Mouse (Mus musculus) neutrophil, adult 5-6 weeks (primary cell): ENCODE data around the gene Cxcr6. TPM values are rescaled to one million over a fixed set of nuclear protein-coding genes. Genes with fewer than 3 reads are reported as not detected.

Experiments
- ATAC-seq: fragments of 151-379, 151-347 bp; 2 replicates; pipeline ENCODE4 v1.8.0; 2017; ENCODE audit warnings: mild to moderate bottlenecking, moderate TSS enrichment; ENCODE audit not compliant: insufficient number of reproducible peaks, poor library complexity, low FRiP score, severe bottlenecking; ENCODE audit errors: extremely low read depth
- total RNA-seq: library from RNA; stranded (forward); fragments of 200-1000 nt; gene quantifications from 2 replicates; pipeline ENCODE4 v1.2.3, GENCODE M21; 2017

Gene Cxcr6
- total RNA-seq, 1 experiment from 2014 or later = 5.1 TPM

- ATAC-seq = no peak
These were observed 8.5 kb downstream of the Cxcr6 start for GRCm38 (mm10) chr9:123814821-123815220.

DNA sequence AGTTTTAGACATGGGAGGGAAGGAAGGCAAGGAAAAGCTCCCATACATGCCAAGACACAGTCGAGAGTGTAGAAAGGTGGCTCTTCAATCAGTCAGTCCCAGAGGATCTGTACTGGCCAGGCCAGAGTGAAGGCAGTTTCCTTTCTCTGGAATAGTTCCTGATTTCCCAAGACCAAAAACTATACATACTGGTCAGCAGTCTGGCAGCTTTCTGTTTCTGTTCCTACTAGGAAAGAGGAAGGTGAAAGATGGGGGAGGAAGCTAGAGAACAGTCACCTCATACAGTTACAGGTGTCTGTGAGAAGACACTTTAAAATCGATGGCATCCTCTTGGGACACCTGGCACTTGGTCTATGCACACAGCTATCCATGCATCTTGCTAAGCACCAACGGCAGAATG lies 9.2 kb downstream of the Cxcr6 start:
- ATAC-seq = 0 out of 2 replicates have a peak, but pooled peaks have one; percentile 25

DNA sequence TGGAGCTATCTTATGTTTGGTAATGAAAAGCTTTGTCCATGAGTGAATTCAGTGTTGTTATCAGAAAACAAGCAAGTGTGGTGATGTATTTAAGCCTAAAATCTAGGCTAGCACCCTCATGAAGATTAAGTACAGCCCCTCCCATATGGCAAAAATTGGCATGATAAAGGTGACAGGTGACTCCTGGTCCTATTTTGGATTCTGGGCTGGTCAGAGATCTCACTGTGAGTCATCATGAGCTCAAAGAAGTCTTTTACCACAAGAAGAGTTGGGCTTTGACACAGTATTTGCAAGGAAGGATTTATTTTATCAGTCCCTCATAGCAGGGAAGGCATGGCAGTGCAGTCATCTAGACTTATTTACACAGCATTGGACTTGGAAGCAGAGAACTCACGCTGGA lies 9.7 kb downstream of the Cxcr6 start:
- no peak for ATAC-seq

DNA sequence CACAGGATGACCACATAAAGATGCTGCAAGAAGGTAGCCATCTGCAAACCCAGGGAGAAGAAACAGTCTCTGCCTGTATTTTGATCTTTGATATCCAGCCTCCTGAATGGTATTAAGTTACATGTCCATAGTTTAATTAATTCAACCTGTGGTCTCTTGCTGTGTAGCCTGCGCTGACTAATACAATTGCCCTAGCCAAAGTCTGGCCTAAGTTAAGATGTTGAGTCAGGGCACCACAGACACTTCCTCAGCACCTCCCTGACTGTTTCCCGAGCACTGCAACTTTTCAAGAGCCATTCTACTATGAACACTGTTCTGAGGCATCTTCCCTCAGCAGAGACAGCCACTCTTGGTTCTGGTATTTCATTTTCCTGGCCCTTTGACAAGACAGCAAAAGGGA lies 12.3 kb downstream of the Cxcr6 start:
- ATAC-seq = no peak

- ATAC-seq = no peak
These were observed 20.4 kb downstream of the Cxcr6 start for GRCm38 (mm10) chr9:123826631-123827030.

DNA sequence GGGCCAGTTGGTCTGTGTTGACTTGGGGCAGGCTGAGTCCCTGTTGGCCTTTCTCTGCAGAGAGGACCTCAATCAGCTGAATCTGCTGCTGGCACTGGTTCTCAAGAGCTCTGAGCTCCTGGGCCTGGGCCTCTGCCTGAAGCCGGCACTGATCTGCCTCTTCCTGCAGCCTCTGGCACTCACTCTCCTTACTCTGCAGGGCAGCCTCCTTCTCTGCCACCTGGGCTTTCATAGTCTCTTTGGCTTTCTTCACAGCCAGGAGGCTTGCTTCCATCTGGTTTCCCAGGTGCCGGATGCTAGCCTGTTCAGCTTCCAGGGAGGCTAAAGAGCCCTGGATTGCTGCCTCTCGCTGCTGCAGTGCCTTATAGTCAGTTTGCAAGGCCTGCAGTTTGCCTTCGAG lies 22.6 kb downstream of the Cxcr6 start:
- ATAC-seq = no peak

- ATAC-seq = no peak
These were observed 29.6 kb downstream of the Cxcr6 start for GRCm38 (mm10) chr9:123835851-123836250.

DNA sequence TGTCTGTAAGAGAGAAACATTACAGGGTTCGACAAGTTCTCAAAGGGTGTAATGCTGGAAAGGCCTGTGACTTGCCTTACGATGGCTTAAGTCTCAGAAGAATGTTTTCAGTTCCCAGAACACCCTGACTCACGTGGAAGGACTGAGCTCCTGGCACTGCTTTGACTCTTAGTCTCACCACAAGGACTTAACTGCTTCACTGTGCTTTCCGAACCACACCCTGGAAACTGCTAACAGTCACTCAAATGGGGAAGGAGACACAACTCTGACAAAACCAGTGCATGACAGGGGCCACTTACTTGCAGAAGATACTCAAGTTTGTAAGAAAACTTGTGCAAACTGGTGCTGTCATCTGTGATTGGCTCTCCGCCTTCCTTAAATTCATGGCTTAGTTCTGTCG lies 34.0 kb downstream of the Cxcr6 start:
- no peak for ATAC-seq

- no peak for ATAC-seq
These were observed 38.2 kb downstream of the Cxcr6 start for GRCm38 (mm10) chr9:123844468-123844867.

GRCm38 (mm10) chr9:123845120-123845519 lies 38.8 kb downstream of the Cxcr6 start:
- peak; percentile 33; the same call in 1 of the 2 replicates for ATAC-seq

DNA sequence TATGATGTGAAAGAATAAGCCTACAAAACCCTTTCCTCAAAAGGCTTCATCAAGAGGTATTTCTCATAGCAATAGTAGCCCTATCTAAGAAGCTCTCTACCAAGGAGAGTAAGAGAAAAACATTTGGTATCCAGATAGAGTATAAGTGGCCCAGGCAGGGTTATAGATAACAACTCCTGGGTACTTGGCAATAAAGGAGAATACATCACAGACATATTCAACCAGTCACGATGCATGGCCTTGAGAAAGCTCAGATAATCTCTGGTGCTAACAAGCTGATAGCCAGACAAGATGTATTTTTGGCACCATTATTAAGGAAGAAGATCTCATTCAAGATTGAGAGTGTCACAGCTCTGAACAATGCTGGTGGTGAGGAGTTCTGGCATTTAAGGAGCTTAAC lies 40.2 kb downstream of the Cxcr6 start:
- no peak for ATAC-seq

- no peak for ATAC-seq
These were observed 43.9 kb downstream of the Cxcr6 start for GRCm38 (mm10) chr9:123849976-123850695.

DNA sequence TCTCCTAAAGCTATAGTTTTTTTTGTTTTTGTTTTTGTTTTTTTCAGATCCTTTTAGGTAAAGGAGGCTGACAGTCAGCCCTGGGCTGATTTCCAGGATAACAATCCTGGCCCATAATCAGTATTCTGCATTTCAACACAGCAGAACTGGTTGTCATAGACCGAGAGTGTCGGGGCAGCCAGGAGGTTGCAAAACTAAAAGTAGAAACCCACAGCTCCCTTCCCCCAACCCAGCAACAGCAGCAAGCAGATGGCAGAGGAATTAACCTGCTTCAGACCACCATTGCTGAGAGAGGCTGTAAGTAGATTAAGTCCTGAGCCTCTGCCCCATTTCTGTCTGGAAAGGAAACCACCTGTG lies 44.4 kb downstream of the Cxcr6 start:
- ATAC-seq = no peak

- peak; percentile 40 for ATAC-seq
These were observed 44.9 kb downstream of the Cxcr6 start for GRCm38 (mm10) chr9:123851062-123851712.

GRCm38 (mm10) chr9:123851713-123852448 lies 45.6 kb downstream of the Cxcr6 start, which contains the start of gene Fyco1:
Gene Fyco1 (minus strand): TSS chr9:123851899.
- peak; percentile 96 for ATAC-seq

DNA sequence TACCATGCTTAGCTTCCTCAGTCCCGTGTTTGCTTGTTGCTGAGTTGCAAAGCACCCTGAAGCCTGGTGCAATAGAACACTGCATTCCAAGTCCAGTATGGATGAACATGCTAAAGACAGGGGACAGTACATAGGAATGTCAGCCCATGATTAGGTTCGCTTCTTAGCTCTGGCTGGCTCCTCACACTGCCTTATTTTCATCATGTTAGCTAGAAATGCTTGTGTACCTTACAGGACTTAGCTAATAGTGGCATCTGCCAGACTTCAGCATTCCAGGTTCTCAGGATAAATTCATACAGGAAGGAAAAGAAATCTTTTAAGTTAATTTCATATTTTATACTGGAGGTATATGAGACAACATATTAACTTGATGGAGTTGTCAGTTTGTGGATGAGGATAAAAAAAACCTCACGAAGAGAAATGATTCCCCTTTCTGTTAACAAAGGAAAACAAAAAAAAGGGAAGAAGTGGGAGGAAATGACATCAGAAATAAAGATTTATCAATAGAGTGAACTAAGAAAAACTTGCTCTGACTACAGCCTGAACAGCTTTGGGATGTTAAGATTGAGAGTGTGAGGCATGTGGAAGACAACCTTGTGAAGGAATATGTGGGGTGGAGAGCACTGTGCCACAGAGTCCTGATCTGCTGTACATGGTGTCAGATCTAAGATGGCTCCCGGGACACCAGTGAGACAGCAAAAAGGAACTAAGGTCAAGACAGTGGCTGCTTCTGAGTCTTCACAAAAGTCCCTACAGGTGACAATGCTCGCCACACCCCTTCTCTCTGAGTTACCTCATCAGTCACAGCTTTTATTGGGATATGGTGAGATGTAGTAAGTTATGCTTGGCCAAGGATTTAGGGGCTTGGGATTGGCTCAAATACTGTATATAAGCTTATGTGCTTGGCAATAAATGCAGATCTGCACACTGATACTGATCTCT lies 46.4 kb downstream of the Cxcr6 start:
- no peak for ATAC-seq

DNA sequence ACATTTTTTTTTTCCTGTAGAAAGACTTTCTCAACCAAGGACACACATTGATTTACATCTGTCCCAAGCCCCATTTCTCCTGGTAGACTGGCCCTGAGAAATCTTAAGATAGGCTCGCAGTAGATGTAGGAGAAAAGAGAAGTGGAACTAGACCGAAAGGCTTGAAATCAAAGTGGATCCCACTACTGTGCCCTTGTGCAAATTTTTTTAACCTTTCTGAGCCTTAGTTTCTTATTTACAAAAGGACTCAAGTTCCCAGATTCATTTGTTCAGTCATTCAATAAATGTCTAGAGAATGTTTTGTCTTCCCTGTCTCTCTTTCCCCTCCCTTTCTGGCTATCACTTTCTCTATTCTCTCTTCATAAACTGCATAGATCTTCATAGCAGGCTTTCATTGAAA lies 50.6 kb downstream of the Cxcr6 start:
- no peak for ATAC-seq
